Mouse (Mus musculus): ENCODE measurements around the gene Glb1l3. TPM values are rescaled to one million over a fixed set of nuclear protein-coding genes. Genes with fewer than 3 reads are reported as not detected.
"Not testable (repeated sequence)": the region's sequence is repeated elsewhere in the genome, so short reads cannot be mapped to it uniquely, and the experiment has no call there.

Gene Glb1l3
- 0.06 TPM in 2 replicates for polyA plus RNA-seq (2012; rRNA removed)

- no peak for DNase-seq (ENCODE audit: extremely low spot score in 1 of 2, low spot score in 1 of 2)
These were observed at the start of gene Glb1l3 for GRCm38 (mm10) chr9:26860751-26861150. TSS of gene Glb1l3 (minus strand) at chr9:26860890.

- DNase-seq (ENCODE audit: extremely low spot score in 1 of 2, low spot score in 1 of 2), result not testable (repeated sequence)
These were observed 9.2 kb upstream of the Glb1l3 start for GRCm38 (mm10) chr9:26869856-26870255.

- no peak for DNase-seq (ENCODE audit: extremely low spot score in 1 of 2, low spot score in 1 of 2)
These were observed 29.6 kb downstream of the Glb1l3 start for GRCm38 (mm10) chr9:26831089-26831488.

- no peak for DNase-seq (ENCODE audit: extremely low spot score in 1 of 2, low spot score in 1 of 2)
These were observed 40.7 kb downstream of the Glb1l3 start for GRCm38 (mm10) chr9:26819942-26820341.

- DNase-seq (ENCODE audit: extremely low spot score in 1 of 2, low spot score in 1 of 2), result no peak
These were observed 52.0 kb downstream of the Glb1l3 start for GRCm38 (mm10) chr9:26808735-26809134.

- peak; percentile 75 to 78 for DNase-seq (ENCODE audit: extremely low spot score in 1 of 2, low spot score in 1 of 2)
These were observed 54.6 kb downstream of the Glb1l3 start, which contains the start of gene Glb1l2 for GRCm38 (mm10) chr9:26805935-26806666. TSS of gene Glb1l2 (minus strand) at chr9:26806468.

- no peak for DNase-seq (ENCODE audit: extremely low spot score in 1 of 2, low spot score in 1 of 2)
These were observed 56.4 kb downstream of the Glb1l3 start for GRCm38 (mm10) chr9:26804321-26804720.

GRCm38 (mm10) chr9:26800357-26800756, 60.3 kb downstream of the Glb1l3 start:
- DNase-seq (ENCODE audit: extremely low spot score in 1 of 2, low spot score in 1 of 2), result no peak

GRCm38 (mm10) chr9:26798731-26799130, 62.0 kb downstream of the Glb1l3 start:
- DNase-seq (ENCODE audit: extremely low spot score in 1 of 2, low spot score in 1 of 2), result no peak

GRCm38 (mm10) chr9:26798205-26798604, 62.5 kb downstream of the Glb1l3 start:
- DNase-seq (ENCODE audit: extremely low spot score in 1 of 2, low spot score in 1 of 2), result no peak

GRCm38 (mm10) chr9:26792829-26793228, 67.9 kb downstream of the Glb1l3 start:
- no peak for DNase-seq (ENCODE audit: extremely low spot score in 1 of 2, low spot score in 1 of 2)

GRCm38 (mm10) chr9:26783414-26783975, 77.2 kb downstream of the Glb1l3 start:
- no peak for DNase-seq (ENCODE audit: extremely low spot score in 1 of 2, low spot score in 1 of 2)

- no peak for DNase-seq (ENCODE audit: extremely low spot score in 1 of 2, low spot score in 1 of 2)
These were observed 82.3 kb downstream of the Glb1l3 start for GRCm38 (mm10) chr9:26778421-26778820.

GRCm38 (mm10) chr9:26776122-26776902, 84.4 kb downstream of the Glb1l3 start:
- DNase-seq (ENCODE audit: extremely low spot score in 1 of 2, low spot score in 1 of 2), result peak; percentile 56 to 88

- DNase-seq (ENCODE audit: extremely low spot score in 1 of 2, low spot score in 1 of 2), result no peak
These were observed 85.0 kb downstream of the Glb1l3 start for GRCm38 (mm10) chr9:26775700-26776099.

- no peak for DNase-seq (ENCODE audit: extremely low spot score in 1 of 2, low spot score in 1 of 2)
These were observed 92.5 kb downstream of the Glb1l3 start for GRCm38 (mm10) chr9:26768181-26768580.

Other genes with a start within 250 kb of the Glb1l3 start
- gene B3gat1, start 127.2 kb downstream of the Glb1l3 start, polyA plus RNA-seq (2012; rRNA removed), result 192 and 233 TPM in 2 replicates
- 0.72 and 0.82 TPM in 2 replicates for gene Glb1l2, start 54.4 kb downstream of the Glb1l3 start, polyA plus RNA-seq (2012; rRNA removed)
- gene Gm1110, start 62.2 kb upstream of the Glb1l3 start, polyA plus RNA-seq (2012; rRNA removed), result not detected in 2 replicates
- 37.4 and 44.3 TPM in 2 replicates for gene Acad8, start 138.7 kb upstream of the Glb1l3 start, polyA plus RNA-seq (2012; rRNA removed)
- gene Thyn1, start 138.8 kb upstream of the Glb1l3 start, polyA plus RNA-seq (2012; rRNA removed), result 78.0 and 78.2 TPM in 2 replicates
- 67.4 and 74.9 TPM in 2 replicates for gene Vps26b, start 169.2 kb upstream of the Glb1l3 start, polyA plus RNA-seq (2012; rRNA removed)
- 36.5 and 40.5 TPM in 2 replicates for gene Ncapd3, start 169.3 kb upstream of the Glb1l3 start, polyA plus RNA-seq (2012; rRNA removed)

Measured in frontal cortex, adult 2 months (tissue).